Mouse (Mus musculus): ENCODE results near the gene Trim7.
"Not testable (repeated sequence)": the region's sequence is repeated elsewhere in the genome, so short reads cannot be mapped to it uniquely, and the experiment has no call there.

The Trim7 gene

GRCm38 (mm10) chr11:48898812-48899431 is 73.0 kb downstream of the Trim7 start:
- no peak for DNase-seq (ENCODE audit: low read depth, low spot score)

DNA sequence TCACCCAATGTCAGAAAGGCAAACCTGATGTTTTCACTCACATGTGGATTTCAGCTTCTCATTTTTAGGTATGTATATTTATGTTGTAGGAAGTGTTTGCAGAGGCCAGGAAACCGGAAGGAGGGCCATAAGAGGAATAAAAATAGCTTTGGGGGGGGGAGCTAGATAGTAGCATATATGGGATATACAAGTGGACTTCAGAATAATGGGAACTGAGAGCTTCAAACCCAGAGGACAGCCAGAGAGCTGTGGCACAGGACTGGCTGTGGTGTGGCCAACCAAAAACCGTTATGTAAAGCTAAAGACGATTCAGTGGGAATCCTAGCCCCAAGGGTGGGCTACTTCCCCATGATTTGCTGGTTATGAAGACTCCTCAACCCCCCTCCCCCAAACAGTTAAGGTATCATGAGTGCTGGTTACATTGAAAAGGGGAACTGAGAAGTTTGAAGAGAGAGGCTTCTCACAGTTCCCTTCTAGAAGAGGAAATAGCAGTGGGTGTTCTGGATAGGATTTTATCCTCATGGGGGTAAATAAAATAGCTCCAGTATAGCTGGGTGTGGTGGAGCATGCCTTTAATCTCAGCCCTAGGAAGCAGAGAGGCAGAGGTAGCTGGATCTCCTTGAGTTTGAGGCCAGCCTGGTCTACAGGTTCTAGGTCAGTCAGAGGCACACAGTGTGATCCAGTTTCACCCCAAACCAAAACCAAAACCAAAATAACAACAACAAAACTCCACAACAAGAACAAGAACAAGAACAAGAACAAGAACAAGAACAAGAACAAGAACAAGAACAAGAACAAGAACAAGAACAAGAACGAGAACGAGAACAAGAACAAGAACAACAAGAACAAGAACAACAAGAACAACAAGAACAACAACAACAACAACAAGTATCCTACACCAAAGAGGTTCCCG is 75.0 kb downstream of the Trim7 start:
- DNase-seq (ENCODE audit: low read depth, low spot score) = not testable (repeated sequence)

DNA sequence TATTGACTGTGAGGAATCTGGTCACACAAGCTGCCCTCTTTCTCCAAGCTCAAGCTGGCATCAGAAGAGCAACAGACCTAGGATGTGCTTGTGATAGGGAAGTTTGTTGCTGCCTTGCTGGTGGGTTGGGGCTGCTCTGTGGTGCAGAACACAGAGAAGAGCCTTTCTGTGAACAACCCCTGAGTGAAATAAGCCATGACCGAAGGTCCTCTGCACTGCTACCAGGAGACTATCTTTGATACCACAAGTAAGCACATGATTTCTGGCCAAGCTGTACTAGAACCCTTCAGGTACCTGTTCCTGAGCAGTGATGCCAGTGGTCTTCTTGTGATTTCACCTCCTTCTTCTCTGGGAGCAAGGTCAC is 75.6 kb downstream of the Trim7 start:
- DNase-seq (ENCODE audit: low read depth, low spot score) = not testable (repeated sequence)
